Comparison of ENCODE assay signal across 25 mouse cellular contexts in the genomic region with DNA sequence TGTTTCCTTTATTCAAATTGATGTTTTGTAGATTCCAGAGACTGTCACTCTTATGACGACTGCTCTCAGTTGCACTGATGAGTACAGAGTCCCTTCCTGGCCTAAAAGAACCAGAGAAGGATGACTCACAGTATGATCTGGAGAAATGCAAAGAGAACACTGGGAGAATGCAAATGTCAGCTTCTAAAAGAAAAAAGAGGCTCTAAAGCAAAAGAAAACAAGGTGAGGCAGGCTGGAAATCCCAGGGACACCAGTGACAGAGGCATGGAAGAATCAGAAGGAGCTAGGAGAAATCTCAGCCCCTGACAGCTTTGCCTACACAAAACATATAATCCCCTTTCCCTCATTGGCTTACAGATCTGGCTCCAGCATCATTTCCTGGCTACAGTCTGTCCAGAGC.
DNase-seq lines count a peak whose midpoint lies in the region; TF ChIP-seq lines count a peak whose summit lies in the region.
"Had no signal": no experiment of that assay in that cellular context is flagged by ENCODE, and none has a peak within 500 bp of the region (broad histone marks: within the 10 kb centered on the region; RNA-seq: fewer than 3 reads in every experiment).

No protein-coding gene starts in this region.

- no peak for TF ChIP-seq CTCF in layer of hippocampus, adult 2 months (conservative IDR thresholded peaks at IDR 0.05)

- no peak overlapping the region for H3K4me3 ChIP-seq in layer of hippocampus, adult 2 months
- H3K4me3 ChIP-seq: forebrain, embryonic 13.5 days; hindbrain, embryonic 10.5 days; intestine, embryonic 15.5 days; liver, embryonic 12.5 days; midbrain, embryonic 12.5 days; neural tube, embryonic 13.5 days had no signal

- H3K27ac ChIP-seq in layer of hippocampus, adult 2 months = peak overlapping the region; percentile 78
- H3K27ac ChIP-seq: forebrain, embryonic 13.5 days; hindbrain, embryonic 10.5 days; intestine, embryonic 15.5 days; kidney, postnatal 0 days; liver, embryonic 12.5 days; midbrain, embryonic 12.5 days; neural tube, embryonic 13.5 days; stomach, postnatal 0 days had no signal

- DNase-seq in cerebellum, postnatal 14 days = peak; percentile 12 to 35
- no peak for DNase-seq in cerebellum, postnatal 25 days
- DNase-seq in layer of hippocampus, adult 2 months (ENCODE audit: low spot score in 2 of 2) = peak in 1 of 2 experiments; percentile 32
- no peak for DNase-seq in layer of hippocampus, postnatal 14 days (ENCODE audit: low spot score in 2 of 2)
- peak; percentile 6 for DNase-seq in NIH3T3 (ENCODE audit: low read depth)
- DNase-seq in brain, adult 2 months (ENCODE audit: low read depth, low spot score) = peak; percentile 82
- no peak for DNase-seq in embryo, embryonic 9.5 days (ENCODE audit: extremely low spot score)
- DNase-seq: B cell, adult 2 months; cerebellum, adult 8-10 months; heart, postnatal 14 days; kidney, adult 2 months; kidney, postnatal 4 days; left cerebral cortex, postnatal 4 days; liver, postnatal 0 days; lung, postnatal 36 days; thymus, adult 2 months; thymus, postnatal 4 days had no signal

Comparison
In these comparisons a context has a peak if more than half of its experiments do, and no peak if none do; other contexts are left out.
1. DNase-seq: peak in cerebellum, postnatal 14 days (2 of 2), NIH3T3 (single experiment) and brain, adult 2 months (single experiment); none in cerebellum, postnatal 25 days (0 of 2), layer of hippocampus, postnatal 14 days (0 of 2) and embryo, embryonic 9.5 days (single experiment).